Mouse (Mus musculus) forebrain, embryonic 11.5 days (tissue): ENCODE data around the gene Tbc1d9. TPM values are rescaled to one million over a fixed set of nuclear protein-coding genes. Genes with fewer than 3 reads are reported as not detected.
"Not testable (repeated sequence)": the region's sequence is repeated elsewhere in the genome, so short reads cannot be mapped to it uniquely, and the experiment has no call there.

Experiments used
- ATAC-seq: fragments of 200-750 bp; cut with Nextera tagmentation; replicated peaks from 2 replicates; pipeline ENCODE4 v1.8.0; 2017; ENCODE audit warnings: moderate TSS enrichment; ENCODE audit not compliant: low FRiP score
- DNase-seq: peaks from one replicate; pipeline ENCODE4 v3.0.0-alpha.2; 2017; ENCODE audit warnings: low spot score
- H3K27ac ChIP-seq: fragments of 300-500 bp; sonication (generic); 2 replicates; pipeline ENCODE4 v1.5.1; 2014; ENCODE audit warnings: low read depth, low read length
- H3K27me3 ChIP-seq: fragments of 300-500 bp; sonication (generic); 2 replicates; pipeline ENCODE4 v1.6.1; 2014; ENCODE audit warnings: mild to moderate bottlenecking, low read length, mixed read lengths; ENCODE audit not compliant: control insufficient read depth, insufficient read depth
- H3K36me3 ChIP-seq: fragments of 300-500 bp; sonication (generic); 2 replicates; pipeline ENCODE4 v1.6.1; 2014; ENCODE audit warnings: mild to moderate bottlenecking, low read length, moderate library complexity, mixed read lengths; ENCODE audit not compliant: control insufficient read depth, insufficient read depth
- H3K4me1 ChIP-seq: fragments of 300-500 bp; sonication (generic); replicated peaks from 2 replicates; pipeline ENCODE4 v1.6.1; 2014; ENCODE audit warnings: low read length, mixed read lengths; ENCODE audit not compliant: control insufficient read depth, insufficient read depth
- H3K4me2 ChIP-seq: fragments of 300-500 bp; sonication (generic); 2 replicates; pipeline ENCODE4 v1.6.1; 2014; ENCODE audit warnings: low read depth, mild to moderate bottlenecking, low read length, moderate library complexity, mixed read lengths; ENCODE audit not compliant: severe bottlenecking
- H3K4me3 ChIP-seq: fragments of 300-500 bp; sonication (generic); 2 replicates; pipeline ENCODE4 v1.5.1; 2014; ENCODE audit warnings: low read depth, low read length
- H3K9ac ChIP-seq: fragments of 300-500 bp; sonication (generic); 2 replicates; pipeline ENCODE4 v1.6.1; 2014; ENCODE audit warnings: low read length
- H3K9me3 ChIP-seq: fragments of 300-500 bp; sonication (generic); 2 replicates; pipeline ENCODE4 v1.6.1; 2016; ENCODE audit warnings: low read length, mixed read lengths; ENCODE audit not compliant: control insufficient read depth
- WGBS: fragments of 180-500 bp; shearing (Covaris S2); extraction: QIAGEN DNeasy Blood & Tissue Kit; methylation state at CpG from one replicate; pipeline ENCODE4 v1.1.7; 2014; 5-methylcytosine and 5-hydroxymethylcytosine counted together
- polyA plus RNA-seq: library from polyadenylated mRNA; unstranded; fragments of >200 nt; fragmentation: Nextera tagmentation; extraction: Ambion mirVana; gene quantifications from 2 replicates; pipeline ENCODE4 v1.2.1, GENCODE M21; 2014

Tbc1d9 gene
- polyA plus RNA-seq, 1 experiment from 2014 or later: 7.6 TPM

DNA sequence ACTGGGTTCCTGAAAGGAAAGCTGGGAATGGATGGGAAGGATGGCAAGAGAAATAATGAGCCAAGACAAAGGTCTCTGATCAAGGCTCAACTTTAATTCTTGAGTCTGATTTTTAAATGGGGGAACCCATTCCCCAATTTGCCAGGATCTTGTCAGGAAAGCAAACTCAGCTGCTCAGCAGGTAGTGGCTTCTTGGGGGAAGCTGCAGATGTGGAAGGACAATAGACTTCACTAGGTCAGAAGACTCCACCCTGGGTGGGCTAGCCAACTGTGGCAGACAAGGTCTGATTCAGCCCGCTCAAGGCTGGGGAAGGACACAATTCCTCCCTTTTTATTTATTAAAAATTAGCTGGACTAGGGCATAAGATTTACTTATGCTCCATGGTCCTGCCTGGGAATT lies 139.8 kb downstream of the Tbc1d9 start:
- DNase-seq (no peak), ATAC-seq (no peak)
- H3K9me3 ChIP-seq: no peaks in the 10 kb centered on the region
- no peaks in the 10 kb centered on the region for H3K27me3 ChIP-seq
- no peaks in the 10 kb centered on the region for H3K36me3 ChIP-seq
- H3K27ac ChIP-seq: no peak overlapping the region
- 96% methylated on average over 1 of the region's 1 CpGs for WGBS
- no peak overlapping the region for H3K9ac ChIP-seq
- no peak overlapping the region for H3K4me2 ChIP-seq
- H3K4me3 ChIP-seq: no peak overlapping the region
- H3K4me1 ChIP-seq: no peaks in the 10 kb centered on the region

- Histone ChIP-seq H3K9ac (no peak overlapping the region), H3K9me3 (no peaks in the 10 kb centered on the region), H3K4me1 (no peaks in the 10 kb centered on the region), H3K27ac (no peak overlapping the region), H3K4me2 (no peak overlapping the region), H3K36me3 (no peaks in the 10 kb centered on the region), H3K4me3 (no peak overlapping the region), H3K27me3 (no peaks in the 10 kb centered on the region)
- ATAC-seq: no peak
- no peak for DNase-seq
- WGBS: 92% methylated on average over 6 of the region's 6 CpGs
These were observed 144.7 kb downstream of the Tbc1d9 start for GRCm38 (mm10) chr8:83309836-83310235.

DNA sequence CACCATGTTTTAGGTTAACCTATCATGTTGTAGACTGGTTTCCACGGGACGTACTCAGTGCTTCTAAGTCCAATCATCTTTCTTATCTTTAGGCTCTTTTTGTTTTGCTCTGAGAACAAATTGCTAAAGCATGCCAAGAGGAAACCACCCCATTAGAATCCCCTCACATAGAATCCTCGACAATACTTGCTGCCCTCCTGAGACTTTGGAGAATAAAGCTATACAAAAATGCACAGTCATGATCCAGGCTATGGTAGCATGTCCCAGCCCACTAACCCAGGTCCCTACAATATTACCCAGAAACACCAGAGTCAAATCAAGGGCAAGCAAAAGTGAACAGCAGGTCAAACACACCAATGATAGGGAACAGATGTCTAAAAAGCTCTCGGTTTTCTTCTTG lies 149.9 kb downstream of the Tbc1d9 start:
- DNase-seq, H3K9me3 ChIP-seq: not testable (repeated sequence)

DNA sequence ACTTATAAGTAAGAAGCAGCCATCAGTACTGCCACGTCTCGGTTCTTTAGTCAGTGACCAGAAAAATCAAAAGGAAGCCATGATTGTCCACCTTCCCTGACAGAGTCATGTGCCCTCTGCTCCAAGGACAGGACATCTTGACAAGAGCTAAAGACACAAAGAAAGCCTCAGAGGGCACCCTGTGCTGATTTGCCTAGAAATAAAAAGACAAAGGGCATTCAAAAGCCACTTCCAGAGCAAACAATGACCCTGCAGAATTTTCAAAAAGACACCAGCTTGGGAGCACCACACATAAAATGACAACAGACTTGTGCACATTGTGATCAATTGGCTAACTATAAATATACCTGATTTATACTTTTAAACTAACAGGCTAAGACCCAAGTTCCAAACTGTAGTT lies 150.5 kb downstream of the Tbc1d9 start:
- WGBS: 75% methylated on average over 2 of the region's 2 CpGs
- H3K9ac ChIP-seq: no peak overlapping the region
- no peak for ATAC-seq
- no peak for DNase-seq
- no peak overlapping the region for H3K27ac ChIP-seq
- H3K27me3 ChIP-seq: no peaks in the 10 kb centered on the region
- no peaks in the 10 kb centered on the region for H3K9me3 ChIP-seq
- H3K4me1 ChIP-seq: no peaks in the 10 kb centered on the region
- H3K4me2 ChIP-seq: no peak overlapping the region
- H3K4me3 ChIP-seq: no peak overlapping the region
- H3K36me3 ChIP-seq: no peaks in the 10 kb centered on the region

More for the DNA sequence above, 149.9 kb downstream of the Tbc1d9 start:
- not testable (repeated sequence) for H3K4me1 ChIP-seq, ATAC-seq, H3K4me2 ChIP-seq, H3K4me3 ChIP-seq, H3K36me3 ChIP-seq, H3K27me3 ChIP-seq, H3K27ac ChIP-seq, H3K9ac ChIP-seq
- 85% methylated on average over 4 of the region's 4 CpGs for WGBS

DNA sequence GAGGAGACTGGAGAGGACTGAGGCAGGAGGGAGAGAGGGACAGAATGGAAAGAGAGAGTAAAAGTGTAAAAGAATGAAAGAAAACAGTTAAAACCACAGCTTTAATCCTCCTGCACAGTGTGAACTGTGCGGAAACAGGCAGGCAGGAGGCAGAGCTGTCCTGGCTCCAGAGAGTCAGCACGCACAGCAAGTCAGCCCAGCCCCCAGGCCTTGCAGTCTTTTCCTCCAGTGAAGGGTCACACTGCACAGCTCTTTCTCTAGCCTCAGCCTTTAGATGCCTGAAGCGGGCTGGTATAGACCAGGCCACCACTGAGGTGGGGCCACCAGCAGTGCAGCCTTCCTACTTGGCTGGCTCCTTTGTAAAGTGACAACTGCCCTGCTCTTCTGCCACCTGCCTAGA lies 155.4 kb downstream of the Tbc1d9 start:
- ATAC-seq (no peak), DNase-seq (no peak)
- 22% methylated on average over 3 of the region's 3 CpGs for WGBS
- H3K36me3 ChIP-seq: no peaks in the 10 kb centered on the region
- no peaks in the 10 kb centered on the region for H3K27me3 ChIP-seq
- H3K27ac ChIP-seq: no peak overlapping the region
- no peak overlapping the region for H3K4me2 ChIP-seq
- no peak overlapping the region for H3K9ac ChIP-seq
- no peaks in the 10 kb centered on the region for H3K4me1 ChIP-seq
- no peak overlapping the region for H3K4me3 ChIP-seq
- H3K9me3 ChIP-seq: no peaks in the 10 kb centered on the region

DNA sequence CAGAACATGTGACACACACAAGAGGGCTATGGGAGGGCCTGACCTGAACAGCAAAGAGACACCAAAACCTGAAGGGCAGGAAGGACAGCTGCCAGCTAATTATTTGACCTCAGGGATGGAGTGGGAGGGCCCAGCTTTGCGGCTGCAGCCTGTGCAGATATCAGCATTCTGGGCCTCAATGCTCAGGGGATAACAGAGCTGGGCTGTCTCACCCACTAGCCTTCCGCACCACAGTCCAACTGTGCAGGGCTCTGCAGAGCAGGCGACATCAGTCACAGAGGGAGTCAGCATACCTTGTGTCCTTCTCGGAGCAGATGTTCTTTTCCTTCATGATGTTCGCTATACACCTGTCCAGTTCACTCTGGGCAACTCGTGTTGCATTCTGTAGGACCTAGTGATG lies 157.2 kb downstream of the Tbc1d9 start:
- no peaks in the 10 kb centered on the region for H3K9me3 ChIP-seq
- H3K27me3 ChIP-seq: no peaks in the 10 kb centered on the region
- no peaks in the 10 kb centered on the region for H3K4me1 ChIP-seq
- ATAC-seq (no peak), DNase-seq (no peak)
- H3K27ac ChIP-seq: no peak overlapping the region
- no peaks in the 10 kb centered on the region for H3K36me3 ChIP-seq
- WGBS: 87% methylated on average over 6 of the region's 6 CpGs
- no peak overlapping the region for H3K4me2 ChIP-seq
- no peak overlapping the region for H3K4me3 ChIP-seq
- no peak overlapping the region for H3K9ac ChIP-seq

Other genes starting within 250 kb of the Tbc1d9 start
- gene Gm10645, start 818 bp downstream of the Tbc1d9 start, polyA plus RNA-seq: 2.8 and 4.1 TPM in 2 replicates
- gene Ucp1, start 125.0 kb downstream of the Tbc1d9 start, polyA plus RNA-seq: not detected in 2 replicates
- 29.8 and 33.8 TPM in 2 replicates for gene Elmod2, start 167.1 kb downstream of the Tbc1d9 start, polyA plus RNA-seq
- not detected in 2 replicates for gene Mgat4d, start 183.1 kb downstream of the Tbc1d9 start, polyA plus RNA-seq
- gene Clgn, start 224.5 kb downstream of the Tbc1d9 start, polyA plus RNA-seq: 6.0 and 6.3 TPM in 2 replicates